Mouse (Mus musculus) lung, embryonic 14.5 days (tissue): ENCODE measurements around the gene BB287469. TPM values are rescaled to one million over a fixed set of nuclear protein-coding genes. Genes with fewer than 3 reads are reported as not detected.
"Not testable (repeated sequence)": the region's sequence is repeated elsewhere in the genome, so short reads cannot be mapped to it uniquely, and the experiment has no call there.

Source experiments
- ATAC-seq: fragments of 200-750 bp; cut with Nextera tagmentation; 2 replicates; pipeline ENCODE4 v1.8.0; 2017; ENCODE audit warnings: mild to moderate bottlenecking, moderate TSS enrichment, moderate library complexity; ENCODE audit not compliant: insufficient read depth
- DNase-seq: peaks from one replicate; pipeline ENCODE4 v3.0.0-alpha.2; 2015
- H3K27ac ChIP-seq: fragments of 300-500 bp; sonication (generic); 2 replicates; pipeline ENCODE4 v1.5.1; 2014; ENCODE audit warnings: low read depth, mild to moderate bottlenecking, moderate library complexity
- H3K27me3 ChIP-seq: fragments of 300-500 bp; sonication (generic); 2 replicates; pipeline ENCODE4 v1.6.1; 2014; ENCODE audit warnings: low read length, control low read depth; ENCODE audit not compliant: insufficient read depth
- H3K36me3 ChIP-seq: fragments of 300-500 bp; sonication (generic); 2 replicates; pipeline ENCODE4 v1.6.1; 2014; ENCODE audit warnings: control low read depth; ENCODE audit not compliant: insufficient read depth
- H3K4me1 ChIP-seq: fragments of 300-500 bp; sonication (generic); 2 replicates; pipeline ENCODE4 v1.6.1; 2014; ENCODE audit warnings: antibody characterized with exemption, control low read depth; ENCODE audit not compliant: insufficient read depth
- H3K4me2 ChIP-seq: fragments of 300-500 bp; sonication (generic); 2 replicates; pipeline ENCODE4 v1.6.1; 2014; ENCODE audit warnings: mild to moderate bottlenecking
- H3K4me3 ChIP-seq: fragments of 300-500 bp; sonication (generic); 2 replicates; pipeline ENCODE4 v1.5.1; 2014; ENCODE audit warnings: low read depth, low read length
- H3K9ac ChIP-seq: fragments of 300-500 bp; sonication (generic); 2 replicates; pipeline ENCODE4 v1.6.1; 2014
- H3K9me3 ChIP-seq: fragments of 300-500 bp; sonication (generic); 2 replicates; pipeline ENCODE4 v1.6.1; 2016; ENCODE audit warnings: low read depth, low read length, control low read depth
- WGBS: fragments of 180-500 bp; shearing (Covaris S2); extraction: QIAGEN DNeasy Blood & Tissue Kit; methylation state at CpG from one replicate; pipeline ENCODE4 v1.1.7; 2014; 5-methylcytosine and 5-hydroxymethylcytosine counted together
- polyA plus RNA-seq: library from polyadenylated mRNA; unstranded; fragments of >200 nt; fragmentation: Nextera tagmentation; extraction: Ambion mirVana; gene quantifications from 2 replicates; pipeline ENCODE4 v1.2.1, GENCODE M21; 2014

BB287469 gene
- not detected in 2 replicates for polyA plus RNA-seq

DNA sequence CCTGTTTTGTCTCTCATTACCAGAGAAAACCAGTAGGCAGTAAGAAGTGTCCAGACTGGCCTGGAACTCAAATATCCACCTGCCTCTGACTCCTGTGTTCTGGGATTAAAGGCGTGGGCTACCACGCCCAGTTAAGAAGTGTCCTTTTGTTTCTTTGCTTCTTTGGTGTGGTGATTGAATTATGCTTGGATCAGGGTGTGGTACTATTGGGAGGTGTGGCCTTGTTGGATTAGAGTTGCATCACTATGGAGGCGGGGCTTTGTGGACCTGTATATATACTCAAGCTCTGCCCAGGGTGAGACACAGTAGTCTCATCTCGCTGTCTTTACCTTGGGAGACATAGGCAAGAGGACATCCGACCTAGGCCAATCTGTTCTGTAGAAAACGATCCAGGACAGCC is at the start of gene BB287469:
TSS of gene BB287469 (plus strand) at position 301 of the 400 bp plus-strand sequence.
- 89% methylated on average over 5 of the region's 6 CpGs for WGBS
- not testable (repeated sequence) for ATAC-seq, H3K9me3 ChIP-seq, H3K27ac ChIP-seq, H3K36me3 ChIP-seq, H3K9ac ChIP-seq, H3K4me2 ChIP-seq, H3K27me3 ChIP-seq, H3K4me3 ChIP-seq, H3K4me1 ChIP-seq, DNase-seq

DNA sequence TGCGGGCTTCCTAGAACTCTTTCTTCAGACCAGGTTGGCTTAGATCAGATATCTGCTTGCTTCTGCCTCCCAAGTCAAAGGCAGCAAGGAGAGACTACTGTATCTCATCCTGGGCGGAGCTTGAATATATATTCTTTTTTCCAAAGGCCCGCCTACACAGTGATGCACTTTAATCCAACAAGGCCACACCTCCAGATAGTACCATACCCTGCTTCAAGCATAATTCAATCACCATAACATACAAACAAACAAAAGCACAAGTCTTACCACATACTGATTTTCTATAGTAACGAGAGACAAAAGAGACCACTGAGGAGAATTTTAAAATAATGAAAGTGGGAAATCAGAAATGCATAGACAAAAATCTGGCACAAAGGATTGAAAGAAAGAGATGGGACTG is 40.7 kb upstream of the BB287469 start, which contains the start of gene Gm21319:
TSS of gene Gm21319 (minus strand) at position 101 of the 400 bp plus-strand sequence.
- not testable (repeated sequence) for H3K36me3 ChIP-seq, H3K9ac ChIP-seq, DNase-seq, H3K27me3 ChIP-seq, ATAC-seq, H3K27ac ChIP-seq, H3K4me2 ChIP-seq, H3K4me3 ChIP-seq, H3K4me1 ChIP-seq, H3K9me3 ChIP-seq
- 81% methylated on average over 4 of the region's 4 CpGs for WGBS

DNA sequence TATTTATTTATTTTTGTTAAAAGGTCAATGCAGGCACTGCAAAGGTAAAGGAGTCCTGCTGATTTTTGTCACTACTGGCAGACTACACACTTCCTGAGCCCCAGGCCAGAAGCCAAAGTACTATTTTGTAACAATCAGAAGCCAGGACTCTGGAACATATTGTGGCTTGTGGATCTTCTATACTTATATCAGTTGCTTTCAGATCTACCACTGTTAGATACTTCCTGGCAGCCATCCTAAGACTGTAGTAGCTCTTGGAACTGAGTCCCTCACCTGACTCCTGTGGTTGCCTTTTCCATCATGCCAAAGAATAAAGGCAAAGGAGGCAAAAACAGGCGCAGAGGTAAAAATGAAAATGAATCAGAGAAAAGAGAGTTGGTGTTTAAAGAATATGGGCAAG is 21.2 kb upstream of the BB287469 start, which contains the start of gene Gm21936:
TSS of gene Gm21936 (plus strand) at position 301 of the 400 bp plus-strand sequence.
- not testable (repeated sequence) for H3K9me3 ChIP-seq, DNase-seq, H3K27me3 ChIP-seq, H3K36me3 ChIP-seq, H3K27ac ChIP-seq, H3K4me1 ChIP-seq, ATAC-seq, H3K4me2 ChIP-seq, H3K9ac ChIP-seq, H3K4me3 ChIP-seq
- WGBS: 100% methylated on average over 1 of the region's 1 CpGs

DNA sequence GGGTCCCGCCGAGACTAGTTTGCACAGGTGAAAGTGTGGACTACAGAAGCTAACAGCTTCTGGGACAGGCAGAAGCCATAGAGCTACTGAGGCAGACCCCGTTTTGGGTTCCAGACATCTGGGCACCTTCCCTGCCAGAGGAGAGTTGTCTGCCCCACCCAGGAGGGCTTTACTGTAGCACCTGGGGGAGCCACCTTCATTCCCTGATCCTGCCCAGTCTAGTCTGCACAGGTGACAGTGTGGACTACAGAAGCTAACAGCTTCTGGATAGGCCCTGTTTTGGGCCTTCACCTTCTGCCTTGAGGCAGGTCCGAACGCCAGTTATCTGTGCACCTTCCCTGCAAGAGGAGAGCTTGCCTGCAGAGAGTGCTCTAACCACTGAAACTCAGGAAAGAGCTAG is 18.4 kb upstream of the BB287469 start:
- not testable (repeated sequence) for H3K4me1 ChIP-seq, H3K27me3 ChIP-seq, H3K4me3 ChIP-seq, H3K4me2 ChIP-seq, H3K36me3 ChIP-seq, DNase-seq, H3K27ac ChIP-seq, H3K9ac ChIP-seq, ATAC-seq, H3K9me3 ChIP-seq
- 87% methylated on average over 5 of the region's 5 CpGs for WGBS

DNA sequence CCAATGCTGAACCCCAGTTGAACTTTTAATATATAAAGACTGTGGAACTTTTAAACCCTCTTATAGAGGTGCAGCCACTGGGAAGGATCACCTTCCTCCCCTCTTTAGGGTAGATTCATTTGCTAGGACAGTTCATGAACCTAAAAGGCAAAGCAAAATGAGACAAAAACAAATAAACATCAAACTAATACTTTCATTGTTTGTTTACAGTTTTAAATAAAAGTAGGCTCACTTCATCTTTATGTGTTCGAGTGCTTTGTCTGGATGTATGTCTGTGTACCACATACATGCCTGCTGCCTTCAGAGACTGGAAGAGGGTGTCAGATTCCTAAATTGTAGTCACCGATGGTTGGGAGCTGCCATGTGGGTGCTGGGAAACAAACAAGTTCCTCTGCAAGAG is 25.9 kb downstream of the BB287469 start, which contains the start of gene Gm2001:
TSS of gene Gm2001 (minus strand) at position 101 of the 400 bp plus-strand sequence.
- H3K27ac ChIP-seq, H3K4me2 ChIP-seq, H3K36me3 ChIP-seq, H3K4me3 ChIP-seq, ATAC-seq, H3K9ac ChIP-seq, DNase-seq, H3K27me3 ChIP-seq, H3K9me3 ChIP-seq, H3K4me1 ChIP-seq: not testable (repeated sequence)
- 61% methylated on average over 1 of the region's 2 CpGs for WGBS

DNA sequence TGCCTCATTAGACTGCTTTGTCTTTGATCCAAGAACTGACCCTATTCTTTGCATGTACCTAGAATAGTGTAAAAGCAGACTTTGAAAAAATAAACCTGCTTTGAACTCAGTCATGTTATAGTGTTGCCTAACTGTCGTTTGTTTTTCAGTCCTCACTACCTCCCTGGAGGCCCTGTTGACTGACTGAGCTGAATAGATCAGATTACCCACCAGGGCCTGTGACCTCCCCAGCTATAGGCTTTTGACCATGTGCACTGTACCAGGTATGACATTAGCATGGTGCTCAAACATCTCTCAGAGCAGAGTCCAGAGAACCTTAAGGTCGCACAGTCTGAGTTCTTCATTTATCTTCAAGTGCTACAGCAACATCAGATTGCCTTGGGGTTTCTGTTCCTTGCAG is 34.3 kb downstream of the BB287469 start:
- no CpG with 5 or more reads among the region's 2 CpGs for WGBS

DNA sequence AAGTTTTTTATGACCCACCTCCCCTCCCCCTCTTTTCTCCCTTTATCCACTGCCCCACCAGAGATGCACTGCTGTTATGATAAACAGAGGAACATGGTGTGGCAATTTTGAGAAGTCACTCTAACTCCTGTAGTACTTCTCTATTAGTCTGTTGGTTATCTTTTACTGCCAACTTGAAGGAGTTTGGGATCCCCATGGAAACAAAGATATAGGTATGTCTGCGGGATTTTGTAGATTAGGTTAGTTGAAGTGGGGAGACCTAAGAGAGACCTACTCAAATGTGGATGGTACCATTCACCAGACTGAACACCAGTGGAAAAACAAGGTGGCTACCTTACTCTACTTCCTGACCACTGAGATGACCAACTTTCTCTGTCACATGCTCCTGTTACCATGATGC is 39.7 kb downstream of the BB287469 start:
- not testable (repeated sequence) for H3K9ac ChIP-seq, H3K27me3 ChIP-seq
- WGBS: 65% methylated on average over 1 of the region's 1 CpGs

More for the DNA sequence above, 34.3 kb downstream of the BB287469 start:
- H3K4me1 ChIP-seq, H3K27ac ChIP-seq, H3K9me3 ChIP-seq, H3K4me3 ChIP-seq, H3K27me3 ChIP-seq, H3K36me3 ChIP-seq, DNase-seq, ATAC-seq, H3K9ac ChIP-seq, H3K4me2 ChIP-seq: not testable (repeated sequence)

DNA sequence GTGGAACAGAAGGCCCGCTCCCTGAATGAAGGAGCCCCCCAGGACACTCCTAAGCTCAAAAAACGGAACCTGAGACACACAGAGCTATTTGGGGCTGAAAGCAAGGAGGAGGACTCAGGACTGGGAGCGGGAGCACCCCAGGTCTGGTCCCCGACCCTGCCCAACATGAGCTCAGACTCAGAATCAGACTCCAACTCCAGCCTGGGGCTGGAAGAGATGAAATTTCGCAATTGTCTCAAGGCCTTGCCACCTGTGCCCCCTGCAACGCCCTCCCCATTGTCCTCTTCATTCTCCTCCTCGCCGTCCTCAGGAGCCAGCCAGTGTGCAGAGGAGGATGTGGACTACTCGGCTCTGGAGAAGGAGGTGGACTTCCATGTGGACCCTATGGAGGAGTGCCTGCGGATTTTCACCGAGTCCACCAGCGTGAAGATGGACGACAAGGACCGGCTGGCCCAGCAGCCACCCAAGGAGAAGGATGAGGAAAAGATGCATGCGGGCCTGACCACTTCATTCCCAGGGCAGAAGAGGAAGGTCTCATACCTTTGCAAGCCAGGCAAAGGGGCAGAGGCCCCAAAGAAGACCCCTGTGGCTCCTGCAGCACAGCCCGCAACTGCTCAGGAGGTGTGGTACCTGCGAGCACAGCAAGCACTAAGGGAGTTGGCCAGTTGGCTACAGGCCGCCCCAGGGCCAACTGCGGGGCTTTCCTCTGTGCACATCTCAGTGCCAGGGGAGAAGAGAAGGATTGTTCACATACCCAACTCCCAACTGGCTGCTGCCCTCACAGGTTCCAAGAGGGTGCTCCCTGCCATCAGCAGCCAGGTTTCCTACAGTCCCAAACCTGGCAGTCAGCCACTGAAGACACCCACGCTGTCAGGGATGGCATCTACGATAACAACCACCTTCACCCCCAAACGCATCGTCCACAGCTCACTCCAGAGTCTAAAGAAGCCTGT is 45.6 kb downstream of the BB287469 start:
- DNase-seq: not testable (repeated sequence)
- WGBS: 81% methylated on average over 23 of the region's 23 CpGs

More for the DNA sequence above, 39.7 kb downstream of the BB287469 start:
- H3K27ac ChIP-seq, H3K4me2 ChIP-seq, DNase-seq, H3K9me3 ChIP-seq, H3K4me1 ChIP-seq, ATAC-seq, H3K4me3 ChIP-seq, H3K36me3 ChIP-seq: not testable (repeated sequence)

DNA sequence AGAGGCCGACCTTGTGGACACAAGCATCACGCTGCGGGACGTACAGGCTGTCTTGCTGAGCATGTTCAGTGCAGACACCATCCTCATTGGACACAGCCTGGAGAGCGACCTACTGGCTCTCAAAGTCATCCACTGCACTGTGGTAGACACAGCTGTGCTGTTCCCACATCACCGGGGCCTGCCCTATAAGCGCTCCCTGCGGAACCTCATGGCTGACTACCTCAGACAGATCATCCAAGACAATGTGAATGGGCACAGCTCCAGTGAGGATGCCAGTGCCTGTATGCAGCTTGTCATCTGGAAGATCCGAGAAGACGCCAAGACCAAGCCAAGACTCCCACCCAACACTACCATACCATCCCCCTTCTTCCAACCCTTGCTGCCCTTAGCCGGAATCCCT is 47.3 kb downstream of the BB287469 start:
- not testable (repeated sequence) for ATAC-seq, H3K27ac ChIP-seq, H3K9me3 ChIP-seq, H3K4me2 ChIP-seq, H3K4me3 ChIP-seq, H3K9ac ChIP-seq, DNase-seq, H3K4me1 ChIP-seq, H3K36me3 ChIP-seq, H3K27me3 ChIP-seq
- WGBS: 92% methylated on average over 8 of the region's 11 CpGs

More for the DNA sequence above, 45.6 kb downstream of the BB287469 start:
- not testable (repeated sequence) for H3K4me1 ChIP-seq, H3K9me3 ChIP-seq, H3K27ac ChIP-seq, H3K27me3 ChIP-seq, H3K4me3 ChIP-seq, H3K36me3 ChIP-seq, H3K4me2 ChIP-seq, ATAC-seq, H3K9ac ChIP-seq

DNA sequence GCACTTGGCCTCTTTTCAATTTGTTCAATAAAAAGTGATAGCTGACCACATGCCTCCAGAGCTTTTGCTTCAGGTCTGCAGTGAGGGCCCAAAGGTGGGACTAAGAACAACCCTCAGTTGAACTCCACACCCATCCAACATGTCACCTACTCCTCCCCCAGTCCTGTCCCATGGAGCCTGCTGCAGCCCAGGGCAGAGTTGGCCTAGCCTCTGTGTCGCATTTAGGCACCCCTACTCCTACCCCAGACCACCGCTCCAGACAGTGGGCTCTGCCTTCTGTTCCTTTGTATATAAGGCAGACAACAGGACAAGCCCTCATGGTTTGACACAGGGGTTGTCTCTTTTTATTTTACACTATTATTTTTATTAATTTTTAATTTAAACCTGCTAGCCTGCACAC is 47.7 kb downstream of the BB287469 start:
- 90% methylated on average over 2 of the region's 2 CpGs for WGBS
- H3K36me3 ChIP-seq, DNase-seq, H3K27me3 ChIP-seq, H3K9ac ChIP-seq, H3K4me1 ChIP-seq, H3K4me3 ChIP-seq, ATAC-seq, H3K4me2 ChIP-seq, H3K27ac ChIP-seq, H3K9me3 ChIP-seq: not testable (repeated sequence)
